Mouse (Mus musculus) hematopoietic stem cell, adult 5-6 weeks (primary cell): ENCODE results near the gene Tmod1. TPM values are rescaled to one million over a fixed set of nuclear protein-coding genes. Genes with fewer than 3 reads are reported as not detected.

Experiments
- ATAC-seq, 2 experiments: fragments of 125-278 bp in 1 of 2; replicated peaks in 1 of 2; 2 replicates each; pipeline ENCODE4 v1.8.0; 2016 to 2017; ENCODE audit warnings: inconsistent platforms in 2 of 2, mild to moderate bottlenecking in 2 of 2, moderate number of reproducible peaks in 2 of 2, low read depth in 1 of 2, moderate TSS enrichment in 1 of 2; ENCODE audit not compliant: low FRiP score in 2 of 2, poor library complexity in 2 of 2, severe bottlenecking in 2 of 2, insufficient read depth in 1 of 2, low TSS enrichment in 1 of 2
- total RNA-seq: library from RNA; stranded (forward); fragments of 172-1452, 232-1000 nt; gene quantifications from 2 replicates; pipeline ENCODE4 v1.2.3, GENCODE M21; 2017

The Tmod1 gene
- total RNA-seq, 1 experiment from 2014 or later: 0.10 TPM

DNA sequence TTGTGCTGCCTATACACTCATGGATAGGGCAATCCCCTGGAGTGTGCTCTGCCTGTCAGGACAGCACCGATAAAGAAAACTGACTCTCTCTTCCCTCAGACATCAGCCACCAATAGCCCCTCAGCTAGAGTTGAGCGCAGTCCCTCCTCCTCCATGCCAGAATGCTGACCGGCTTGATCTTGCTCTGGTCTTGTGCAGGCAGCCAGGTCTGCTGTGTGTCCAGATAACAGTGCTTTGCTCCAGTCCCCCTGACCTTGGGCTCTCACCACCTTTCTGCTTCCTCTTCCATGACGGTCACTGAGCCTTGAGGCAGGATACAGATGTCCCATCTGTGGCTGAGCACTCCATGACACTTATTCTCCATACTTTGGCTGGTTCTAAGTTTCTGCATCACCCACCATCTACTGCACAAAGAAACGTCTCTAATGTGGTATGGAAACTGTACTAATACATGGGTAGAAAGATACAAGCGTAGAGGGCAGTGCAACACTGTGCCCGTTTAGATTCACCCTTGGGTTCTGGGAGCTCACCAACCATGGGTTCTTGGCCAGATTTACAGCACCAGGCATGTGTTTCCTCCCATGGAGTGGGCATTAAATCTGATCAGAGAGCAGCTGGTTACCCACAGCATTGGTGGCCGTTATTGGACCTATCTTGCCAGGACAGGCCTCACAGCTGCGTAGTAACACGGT, 63.5 kb downstream of the Tmod1 start:
- no peak for ATAC-seq

DNA sequence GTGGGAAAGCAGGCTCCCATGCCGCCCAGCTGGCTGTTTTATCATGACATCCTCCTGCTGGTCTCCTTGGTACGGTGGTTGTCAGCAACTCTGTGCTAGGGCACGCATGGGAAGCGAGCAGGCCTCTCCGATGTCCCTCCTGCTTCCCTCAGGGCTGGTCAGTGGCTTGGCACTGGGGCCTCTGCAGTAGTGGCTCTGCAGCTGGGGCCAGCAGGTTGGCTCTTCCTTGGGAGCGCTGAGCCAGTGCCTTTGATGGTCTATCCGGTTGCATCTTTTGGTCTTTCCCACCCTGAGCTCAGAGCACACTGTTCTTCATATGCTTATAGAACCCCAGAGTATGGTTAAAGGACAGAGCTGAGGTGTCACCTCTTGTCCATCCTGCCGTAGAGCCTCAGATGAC, 71.3 kb downstream of the Tmod1 start:
- no peak for ATAC-seq

DNA sequence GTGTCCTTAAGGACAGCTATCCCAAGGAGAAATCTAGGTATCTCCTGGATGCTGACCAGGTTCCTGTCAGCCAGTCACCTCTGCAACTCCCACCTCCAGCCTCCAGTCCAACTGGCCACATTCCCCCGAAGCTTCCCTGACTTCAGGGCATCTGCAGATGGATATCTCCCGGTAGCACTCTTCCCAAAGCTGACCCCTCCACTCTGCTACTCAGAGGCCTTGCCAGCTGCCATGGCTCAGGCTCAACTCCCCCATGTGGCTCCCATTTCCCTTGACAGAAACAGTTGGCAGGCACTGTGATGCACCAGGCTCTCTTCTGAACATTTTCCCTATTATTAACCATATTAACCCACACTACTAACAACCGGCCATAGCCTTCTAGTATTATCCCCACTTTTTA, 72.6 kb downstream of the Tmod1 start:
- ATAC-seq: no peak

- ATAC-seq: no peak
Observed at GRCm38 (mm10) chr4:46115308-46115707, 76.6 kb downstream of the Tmod1 start.

- ATAC-seq: no peak
Observed at GRCm38 (mm10) chr4:46116544-46117175, 77.9 kb downstream of the Tmod1 start.

DNA sequence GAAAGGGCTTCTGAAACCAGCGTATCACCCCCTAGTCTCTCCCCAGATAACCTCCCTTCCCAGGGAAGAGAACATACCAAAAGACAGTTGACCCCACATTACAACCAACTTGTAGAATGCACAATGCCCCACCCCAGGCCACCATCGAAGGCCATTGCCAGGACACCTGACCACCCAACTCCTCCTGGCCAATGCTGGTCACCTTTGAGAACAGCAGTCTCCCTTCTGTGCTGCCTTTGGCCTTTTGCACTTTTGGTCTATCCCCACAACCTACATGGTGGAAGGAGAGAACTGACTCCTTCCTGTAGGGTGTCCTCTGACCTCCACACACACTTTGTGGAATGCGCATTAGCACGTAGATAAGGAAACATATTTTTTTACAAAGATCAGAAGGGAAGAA, 78.8 kb downstream of the Tmod1 start:
- ATAC-seq: no peak

DNA sequence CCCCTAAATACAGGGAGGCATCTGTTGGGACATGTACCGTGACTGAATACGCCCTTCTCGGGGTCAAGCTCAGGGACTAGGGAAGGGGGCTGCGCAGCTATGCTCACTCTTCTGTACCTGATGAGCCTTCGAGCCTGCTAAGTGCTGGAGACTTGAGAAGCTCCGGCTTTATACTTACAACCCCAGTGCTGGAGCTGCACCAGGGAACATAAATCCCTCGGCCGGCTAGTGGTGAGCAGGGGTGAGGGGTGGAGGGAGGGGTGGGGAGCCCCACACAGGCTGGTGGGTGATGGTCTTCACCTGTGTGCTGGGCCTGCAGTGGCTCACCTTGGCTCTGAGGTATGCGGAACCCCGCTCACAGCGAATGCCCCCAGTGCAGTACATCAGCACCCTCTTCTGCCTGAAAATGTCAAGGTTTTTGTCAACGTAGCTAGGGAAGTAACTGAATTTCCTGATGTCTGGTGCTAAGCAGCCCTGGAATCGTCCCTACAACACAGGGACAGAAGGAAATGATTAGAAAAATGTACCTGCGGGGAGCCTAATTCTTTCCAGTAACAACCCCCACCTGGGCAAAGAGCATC, 80.9 kb downstream of the Tmod1 start:
- no peak for ATAC-seq

DNA sequence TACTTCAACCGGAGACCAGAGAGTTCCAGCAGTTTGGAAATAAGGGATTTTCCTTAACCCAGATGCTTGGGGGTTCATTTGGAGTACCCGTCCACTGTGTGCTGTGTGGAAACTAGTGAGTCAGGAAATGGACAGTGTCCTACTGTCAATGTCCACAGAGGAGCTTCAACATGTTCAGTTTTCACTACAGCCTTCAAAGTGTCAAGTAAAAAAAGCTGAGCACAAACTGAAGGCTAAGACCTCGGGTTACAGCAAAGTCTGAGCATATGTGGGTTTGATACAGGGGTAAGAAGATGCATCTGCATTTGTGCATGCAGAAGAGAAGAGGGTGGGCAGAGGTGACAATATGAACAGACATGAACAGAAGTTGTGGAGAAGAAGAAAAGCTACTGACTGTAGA, 82.0 kb downstream of the Tmod1 start:
- no peak for ATAC-seq

GRCm38 (mm10) chr4:46123358-46123757, 84.6 kb downstream of the Tmod1 start:
- ATAC-seq: no peak

GRCm38 (mm10) chr4:46126541-46126940, 87.8 kb downstream of the Tmod1 start:
- ATAC-seq: peak; percentile 71 to 89

DNA sequence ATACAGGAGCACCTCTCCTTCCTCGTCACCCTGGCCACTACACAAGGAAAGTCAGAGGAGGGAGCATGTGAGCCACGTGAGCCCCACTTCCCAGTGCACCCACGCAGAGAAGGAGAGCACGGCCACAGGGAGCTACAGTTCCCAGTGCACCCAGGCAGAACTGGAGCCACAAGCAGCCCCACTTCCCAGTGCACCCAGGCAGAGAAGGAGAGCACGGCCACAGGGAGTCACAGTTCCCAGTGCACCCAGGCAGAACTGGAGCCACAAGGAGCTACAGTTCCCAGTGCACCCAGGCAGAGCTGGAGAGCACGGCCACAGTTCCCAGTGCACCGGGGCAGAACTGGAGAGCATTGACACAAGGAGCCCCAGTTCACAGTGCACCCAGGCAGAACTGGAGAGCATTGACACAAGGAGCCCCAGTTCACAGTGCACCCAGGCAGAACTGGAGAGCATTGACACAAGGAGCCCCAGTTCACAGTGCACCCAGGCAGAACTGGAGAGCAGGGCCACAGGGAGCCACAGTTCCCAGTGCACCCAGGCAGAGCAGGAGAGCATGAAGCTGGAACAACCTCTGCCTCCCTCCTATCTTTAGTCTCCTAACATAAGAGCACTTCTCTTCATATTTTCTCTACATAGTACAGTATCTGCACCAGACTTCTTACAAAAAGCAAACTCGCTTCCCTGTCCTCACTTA, 90.7 kb downstream of the Tmod1 start:
- ATAC-seq: no peak

- ATAC-seq: peak in 1 of 2 experiments; percentile 48; a peak in 1 of 4 replicates
Observed at GRCm38 (mm10) chr4:46130221-46130620, 91.5 kb downstream of the Tmod1 start.

- no peak for ATAC-seq
Observed at GRCm38 (mm10) chr4:46131791-46132190, 93.1 kb downstream of the Tmod1 start.

DNA sequence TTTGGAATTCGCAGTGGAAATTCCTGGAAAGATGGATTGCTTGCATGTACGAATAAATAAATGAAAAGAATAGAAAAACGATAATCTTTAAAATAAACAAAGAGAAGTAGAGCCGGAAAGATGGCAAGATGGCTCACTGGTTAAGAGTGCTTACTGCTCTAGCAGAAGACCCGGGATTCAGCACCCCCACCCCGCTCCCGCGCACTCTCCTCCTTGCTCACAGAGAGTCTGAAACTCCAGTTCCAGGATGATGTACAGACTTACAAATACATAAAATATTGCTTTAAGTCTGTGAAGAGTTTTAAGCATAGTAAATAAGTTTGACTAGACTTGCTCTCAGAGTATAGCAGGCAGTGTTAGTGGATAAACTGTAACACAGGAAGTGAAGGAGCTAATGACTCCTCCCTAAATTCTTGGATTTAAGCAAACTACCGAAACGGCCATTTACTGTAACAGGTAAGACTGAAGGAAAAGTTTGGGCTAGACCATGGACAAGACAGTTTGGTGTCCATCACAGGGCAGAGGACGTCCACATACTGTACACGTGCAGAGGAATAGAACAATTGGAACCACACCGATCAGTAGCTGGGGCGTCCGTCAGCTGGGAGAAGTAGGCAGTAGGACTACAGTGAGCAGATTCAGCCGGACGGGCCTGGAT, 99.0 kb downstream of the Tmod1 start:
- ATAC-seq: peak; percentile 9 to 17; a peak in 3 of 4 replicates

DNA sequence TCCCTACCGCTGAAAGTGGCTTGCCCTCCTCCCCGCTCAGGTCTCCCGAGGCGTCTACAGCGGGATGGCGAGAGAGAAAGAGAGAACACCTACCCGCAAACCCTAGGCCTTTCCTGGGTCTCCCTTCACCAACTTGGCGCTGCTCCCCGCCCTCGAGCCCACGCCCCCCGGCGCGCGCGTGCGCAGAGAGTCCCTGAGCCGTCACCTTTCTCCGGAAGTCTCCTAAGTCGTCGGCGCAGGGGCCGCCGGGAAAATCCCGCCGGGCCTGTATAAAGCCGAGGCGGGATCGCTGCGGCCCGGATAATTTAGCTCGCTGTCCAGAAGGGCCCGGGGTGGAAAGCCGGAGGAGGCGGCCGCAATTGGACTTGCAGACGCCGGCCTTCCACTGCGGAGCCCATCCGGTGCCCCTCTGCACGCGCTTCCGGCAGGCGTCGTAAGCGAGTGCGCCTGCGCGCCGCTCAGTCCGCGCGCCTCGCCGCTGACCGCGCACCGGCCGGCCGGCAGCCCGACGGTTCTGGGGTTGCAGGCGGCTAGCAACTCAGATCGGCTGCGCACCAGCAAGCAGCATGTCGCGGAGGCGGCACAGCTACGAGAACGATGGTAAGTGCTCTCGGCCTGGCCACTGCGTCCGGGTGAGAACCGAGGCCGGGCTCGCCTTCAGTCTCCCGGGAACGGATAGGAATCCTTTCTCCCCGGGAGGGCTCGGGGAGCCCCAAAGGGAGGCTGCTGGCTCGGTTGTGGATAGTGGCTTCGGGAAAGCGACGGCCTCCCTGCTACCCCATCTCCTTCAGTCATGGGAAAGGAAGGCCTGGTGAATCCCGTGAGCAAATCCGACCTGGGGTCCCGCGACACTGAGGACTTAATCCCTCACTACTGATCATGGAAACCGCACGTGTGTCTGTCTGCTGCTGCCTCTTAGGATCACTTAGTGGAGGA, 99.8 kb downstream of the Tmod1 start, which contains the start of the genes Ncbp1 and Tstd2:
Gene Ncbp1 (plus strand): TSS at position 327 of the 936 bp plus-strand sequence.
Gene Tstd2 (minus strand): TSS at position 408 of the 936 bp plus-strand sequence.
- ATAC-seq: peak; percentile 82 to 91

GRCm38 (mm10) chr4:46144323-46144722, 105.6 kb downstream of the Tmod1 start:
- no peak for ATAC-seq

DNA sequence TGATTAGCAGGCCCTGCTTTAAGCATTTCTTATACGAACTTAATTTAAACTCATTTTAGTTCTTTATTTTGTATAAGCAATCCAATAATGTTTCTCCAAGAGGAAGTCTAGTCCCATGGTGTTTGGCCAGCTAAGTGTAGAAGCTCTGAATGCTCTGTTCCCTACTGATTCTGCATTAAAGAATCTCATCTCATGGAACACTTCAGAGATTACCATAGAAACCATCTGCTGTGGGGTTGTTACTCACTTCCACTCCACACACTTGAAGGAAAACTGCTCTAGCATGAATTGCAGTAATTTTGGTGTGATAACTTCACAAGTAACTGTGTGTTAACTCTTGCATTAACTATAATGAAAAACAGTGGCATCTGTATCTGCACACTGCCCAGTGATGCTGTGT, 108.1 kb downstream of the Tmod1 start:
- ATAC-seq: no peak
